Mouse (Mus musculus) brain, adult 2 months (tissue): ENCODE measurements around the gene Gm10837.
A peak's percentile ranks its signal among the peaks of the same experiment; 100 is the strongest.
"Not testable (repeated sequence)": the region's sequence is repeated elsewhere in the genome, so short reads cannot be mapped to it uniquely, and the experiment has no call there.

Experiments used
- DNase-seq: peaks from one replicate; pipeline ENCODE4 v3.0.0; 2011; ENCODE audit warnings: low read depth, low spot score

The Gm10837 gene

GRCm38 (mm10) chr14:122490441-122491328 is at the start of gene Gm10837:
Gm10837 (plus strand) TSS chr14:122490586.
- peak; percentile 54 for DNase-seq

DNA sequence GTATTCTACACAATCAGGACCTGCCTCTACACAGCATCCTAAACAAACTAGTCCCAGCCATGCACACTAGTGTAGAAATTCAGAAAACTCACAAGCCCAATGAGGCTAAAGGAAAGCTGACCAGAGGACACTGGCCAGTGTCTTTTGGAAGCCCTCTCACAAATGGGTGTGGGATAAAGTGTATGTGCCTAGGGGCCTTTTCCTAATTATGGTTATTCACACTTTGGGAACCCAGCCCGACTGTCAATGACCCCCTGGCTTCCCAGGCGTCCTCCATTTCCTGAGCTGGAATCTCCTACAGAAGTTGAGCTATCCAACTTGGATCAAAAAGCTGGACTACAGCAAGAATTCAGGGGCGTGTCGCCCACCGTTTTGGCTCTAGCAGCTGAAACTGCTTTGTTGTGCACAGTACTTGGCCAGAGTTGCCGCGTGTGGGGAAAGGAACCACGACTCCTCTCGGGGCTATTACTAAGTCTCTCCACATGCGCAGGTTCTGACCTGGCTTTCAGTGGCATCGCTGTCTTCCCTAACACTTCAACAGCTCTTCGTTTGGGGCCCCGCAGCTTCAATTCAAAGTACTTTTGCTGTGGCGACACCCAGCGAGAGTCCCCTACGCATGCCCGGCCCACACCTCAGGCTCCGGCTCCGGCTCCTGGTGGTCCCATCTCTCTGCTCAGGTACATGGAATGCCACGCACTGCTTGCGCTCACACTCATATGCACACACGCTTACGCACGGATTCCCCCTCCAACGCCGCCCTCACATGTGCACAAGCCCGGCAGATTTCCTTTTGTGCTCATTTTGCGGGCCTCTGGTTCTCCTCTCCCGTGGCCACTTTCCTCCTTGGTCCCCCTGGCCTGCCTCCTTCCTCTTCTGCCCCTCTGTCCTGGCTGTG is 40.5 kb upstream of the Gm10837 start:
- no peak for DNase-seq

GRCm38 (mm10) chr14:122450496-122451382 is 39.6 kb upstream of the Gm10837 start, which contains the start of gene Gm5089:
Gm5089 (minus strand) TSS chr14:122451115.
- no peak for DNase-seq

GRCm38 (mm10) chr14:122451551-122452145 is 38.7 kb upstream of the Gm10837 start:
- DNase-seq, result no peak

DNA sequence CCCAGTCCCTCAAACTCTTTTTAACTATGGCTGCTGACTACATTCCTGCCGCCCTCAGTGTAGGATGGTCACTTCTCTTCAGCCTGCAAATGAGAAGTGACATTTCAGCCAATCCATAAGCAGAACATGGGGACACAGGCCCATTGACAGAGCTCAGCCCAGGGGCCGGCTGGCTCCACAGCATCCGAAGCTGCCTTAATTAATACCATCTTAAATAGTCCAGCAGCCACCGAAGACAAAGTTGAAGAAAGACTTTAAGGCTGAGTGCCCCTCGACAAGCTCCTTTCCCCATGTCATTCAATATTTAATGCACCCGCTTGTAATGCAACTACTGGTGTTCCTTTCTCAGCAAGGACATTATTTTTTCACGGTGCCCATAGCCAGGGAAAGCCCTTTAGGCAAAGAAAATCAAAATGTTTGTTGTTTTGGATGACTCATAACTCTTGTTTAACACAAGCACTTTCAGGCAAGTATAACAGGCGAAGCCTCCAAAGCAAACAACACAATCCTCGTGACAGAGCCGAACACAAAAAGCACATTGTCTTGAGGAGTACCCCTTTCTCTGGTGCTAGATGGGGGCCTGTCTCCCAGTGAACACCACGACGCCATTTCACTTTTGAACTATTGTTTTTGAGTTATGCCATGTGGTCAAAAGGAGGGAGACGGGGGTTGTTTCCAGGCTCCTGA is 37.5 kb upstream of the Gm10837 start:
- no peak for DNase-seq

GRCm38 (mm10) chr14:122453388-122453995 is 36.9 kb upstream of the Gm10837 start:
- peak; percentile 46 for DNase-seq

DNA sequence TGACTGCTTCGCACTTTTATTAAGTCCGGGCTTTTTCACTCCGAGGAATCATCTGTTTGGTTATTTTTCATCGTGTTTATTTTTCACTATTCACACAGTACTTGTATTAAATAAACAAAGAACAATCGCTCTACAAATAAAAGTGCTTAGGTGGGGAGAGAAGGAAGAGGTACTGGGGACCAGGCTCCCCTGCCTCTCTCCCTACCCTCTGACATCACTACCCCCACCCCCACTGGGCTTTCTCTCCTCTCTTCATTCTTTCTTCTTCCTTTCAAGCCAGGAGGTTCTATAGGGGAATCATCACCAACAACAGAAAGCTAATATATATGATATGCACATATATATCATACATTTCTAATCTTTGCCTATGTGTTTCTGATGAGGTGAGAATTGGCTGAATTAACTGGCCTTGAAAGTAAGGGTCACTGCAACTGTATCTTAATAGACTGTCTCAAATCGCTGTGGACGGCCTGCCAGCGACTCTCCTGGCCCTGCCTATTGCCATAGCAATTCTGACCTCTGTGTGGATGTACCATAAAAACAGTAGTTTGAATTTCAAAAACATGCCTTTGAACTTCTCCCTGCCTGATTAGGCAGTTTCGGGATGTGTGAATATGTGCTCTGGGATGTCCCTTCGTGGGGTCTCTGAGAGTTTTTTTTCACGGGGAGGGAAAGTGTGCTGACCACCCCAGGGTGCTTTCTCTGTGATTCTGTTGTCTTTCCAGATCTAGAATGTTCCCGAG is 36.2 kb upstream of the Gm10837 start:
- no peak for DNase-seq

DNA sequence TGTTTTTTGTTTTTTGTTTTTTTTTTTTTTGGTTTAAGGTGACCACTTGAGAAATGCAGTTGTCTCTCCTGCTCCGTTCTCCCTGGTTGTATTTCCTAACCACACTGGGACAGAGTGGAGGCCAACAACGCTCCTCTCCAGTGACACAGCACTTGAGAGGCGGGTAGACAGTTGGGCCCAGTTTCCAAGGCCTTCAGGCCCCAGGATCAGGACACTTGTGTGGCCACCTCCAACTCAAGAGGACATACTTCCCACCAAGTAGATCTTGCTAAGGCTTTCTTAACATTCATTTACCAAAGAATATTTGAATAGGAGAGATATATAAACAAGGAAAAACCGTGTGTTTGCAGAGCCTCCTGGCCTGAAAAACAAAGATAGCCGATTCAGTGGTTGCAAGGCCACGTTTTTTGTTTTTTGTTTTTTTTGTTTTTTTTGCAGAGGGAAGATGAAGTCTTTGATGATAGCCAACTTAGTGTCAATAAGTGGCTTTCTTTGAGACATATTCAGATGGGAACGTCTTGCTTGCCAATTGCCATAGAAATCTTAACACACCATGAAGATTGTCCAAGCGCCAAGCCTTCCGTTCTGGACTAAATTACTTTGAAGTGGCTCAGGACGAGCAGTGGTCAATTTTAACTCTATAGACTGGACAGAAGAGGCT is 35.4 kb upstream of the Gm10837 start:
- DNase-seq, result peak; percentile 11

DNA sequence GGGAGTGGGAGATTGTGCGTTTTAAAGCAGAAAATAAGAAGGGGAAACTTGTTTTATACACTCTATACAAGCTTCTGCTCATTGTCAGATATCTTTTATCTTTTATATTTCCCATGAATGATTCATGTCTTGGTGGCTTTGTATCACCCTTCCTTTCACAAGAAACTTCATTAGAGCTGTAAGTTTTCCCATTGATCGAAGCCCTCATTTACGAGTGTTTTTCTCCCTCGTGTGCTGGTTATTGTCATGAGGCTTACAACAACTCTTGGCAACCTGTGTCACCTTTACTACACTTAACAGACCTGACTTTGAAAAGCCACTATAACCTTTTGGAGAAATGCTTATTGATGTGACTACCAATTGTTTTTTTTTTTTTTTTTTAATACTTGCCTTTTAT is 34.8 kb upstream of the Gm10837 start:
- no peak for DNase-seq

GRCm38 (mm10) chr14:122459332-122459731 is 31.1 kb upstream of the Gm10837 start:
- not testable (repeated sequence) for DNase-seq

- peak; percentile 6 for DNase-seq
Observed at GRCm38 (mm10) chr14:122459776-122460175, 30.6 kb upstream of the Gm10837 start.

- peak; percentile 14 for DNase-seq
Observed at GRCm38 (mm10) chr14:122460226-122460625, 30.2 kb upstream of the Gm10837 start.

GRCm38 (mm10) chr14:122461500-122461899 is 28.9 kb upstream of the Gm10837 start:
- DNase-seq, result no peak

DNA sequence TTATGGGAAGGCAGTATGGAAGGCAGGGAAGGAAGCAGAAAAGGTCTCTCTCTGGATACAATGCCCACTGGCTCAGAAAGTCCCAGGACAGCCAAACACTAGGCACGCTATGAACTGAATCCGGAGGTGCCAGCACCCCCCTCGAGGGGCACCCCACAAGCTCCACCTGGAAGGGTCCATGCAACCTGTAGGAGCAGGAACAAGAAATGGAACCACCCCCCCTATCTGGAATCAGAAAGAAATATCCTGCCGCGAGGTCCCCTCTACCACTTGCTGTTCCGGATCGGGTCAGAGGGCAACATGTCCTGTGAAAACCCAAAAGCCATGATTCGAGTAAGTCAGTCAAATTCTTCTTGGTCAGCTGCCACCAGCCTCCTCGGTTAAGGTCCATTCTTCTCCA is 28.4 kb upstream of the Gm10837 start:
- peak; percentile 14 for DNase-seq

GRCm38 (mm10) chr14:122462689-122463079 is 27.7 kb upstream of the Gm10837 start:
- no peak for DNase-seq

DNA sequence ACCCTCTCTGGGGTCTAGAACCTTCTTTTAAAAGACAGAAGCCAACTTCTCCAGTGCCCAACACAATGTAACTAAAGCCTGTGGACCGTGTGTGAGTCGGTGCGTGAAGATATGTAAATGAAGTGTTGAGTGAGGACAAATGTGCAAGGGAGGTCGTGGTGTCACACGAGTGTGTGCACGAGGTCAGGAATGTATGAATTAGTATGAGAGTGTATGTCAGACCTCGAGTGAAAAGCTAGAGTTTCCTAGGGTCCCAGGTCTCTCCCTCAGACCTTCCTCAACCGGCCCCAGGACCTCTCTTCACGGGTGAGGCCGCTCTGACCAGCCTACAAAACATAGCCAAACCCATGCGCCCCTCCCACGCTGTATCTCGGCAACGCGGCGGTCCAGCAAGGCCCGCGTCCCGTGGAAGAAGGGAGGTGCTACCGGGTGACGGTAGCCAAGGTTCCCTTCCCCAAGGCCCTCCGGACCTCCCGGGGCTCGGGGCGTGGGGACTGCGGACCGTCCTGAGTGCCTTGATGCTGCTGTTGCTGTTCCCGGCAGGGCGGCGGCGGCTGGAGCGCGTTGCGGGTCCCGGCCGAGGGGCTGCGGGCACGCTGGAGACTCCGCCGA is 27.2 kb upstream of the Gm10837 start:
- peak; percentile 52 for DNase-seq

DNA sequence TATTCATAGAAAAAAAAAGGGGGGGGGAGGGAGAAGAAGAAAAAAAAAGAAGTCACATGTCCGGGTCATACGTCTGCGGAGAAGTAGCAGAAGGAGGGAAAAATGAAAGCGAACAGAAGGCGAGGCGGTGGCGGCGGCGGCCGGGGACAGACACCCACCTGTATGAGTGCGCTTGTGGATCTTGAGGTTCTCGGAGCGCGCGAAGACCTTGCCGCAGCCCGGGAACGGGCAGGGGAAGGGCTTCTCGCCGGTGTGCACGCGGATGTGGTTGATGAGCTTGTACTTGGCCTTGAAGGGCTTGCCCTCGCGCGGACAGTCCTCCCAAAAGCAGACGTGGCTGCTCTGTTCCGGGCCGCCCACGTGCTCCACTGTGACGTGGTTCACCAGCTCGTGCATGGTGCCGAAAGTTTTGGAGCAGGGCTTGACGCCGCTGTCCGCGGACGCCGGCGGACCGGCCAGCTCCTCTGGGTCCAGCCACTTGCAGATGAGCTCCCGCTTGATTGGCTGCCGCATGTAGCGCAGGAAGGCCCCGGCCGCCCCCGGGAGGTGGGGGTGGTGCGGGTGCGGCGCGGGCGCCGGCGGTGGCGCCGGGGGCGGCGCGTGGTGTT is 26.5 kb upstream of the Gm10837 start:
- peak; percentile 80 for DNase-seq

DNA sequence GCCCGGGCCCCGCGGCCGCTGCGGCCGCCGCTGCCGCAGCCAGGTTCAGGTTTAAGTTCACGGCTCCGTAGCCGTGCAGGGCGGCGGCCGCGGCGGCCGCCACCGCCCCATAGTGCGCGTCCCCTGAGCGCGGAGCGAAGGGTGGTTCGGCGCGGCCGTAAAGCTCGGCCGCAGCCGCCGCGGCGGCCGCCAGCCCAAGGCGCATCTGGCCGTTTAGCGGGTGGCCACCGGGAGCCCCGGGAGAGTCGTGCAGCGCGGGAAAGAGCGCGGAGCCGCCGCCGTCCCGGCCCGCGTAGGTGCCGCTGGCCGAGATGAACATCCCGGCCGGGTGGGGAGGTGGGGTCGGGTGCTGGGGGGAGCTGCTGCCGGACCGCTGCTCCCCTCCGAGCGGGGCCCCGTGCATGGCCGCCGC is 26.0 kb upstream of the Gm10837 start:
- no peak for DNase-seq
